Mouse (Mus musculus): ENCODE results near the gene Mrtfb.

DNA sequence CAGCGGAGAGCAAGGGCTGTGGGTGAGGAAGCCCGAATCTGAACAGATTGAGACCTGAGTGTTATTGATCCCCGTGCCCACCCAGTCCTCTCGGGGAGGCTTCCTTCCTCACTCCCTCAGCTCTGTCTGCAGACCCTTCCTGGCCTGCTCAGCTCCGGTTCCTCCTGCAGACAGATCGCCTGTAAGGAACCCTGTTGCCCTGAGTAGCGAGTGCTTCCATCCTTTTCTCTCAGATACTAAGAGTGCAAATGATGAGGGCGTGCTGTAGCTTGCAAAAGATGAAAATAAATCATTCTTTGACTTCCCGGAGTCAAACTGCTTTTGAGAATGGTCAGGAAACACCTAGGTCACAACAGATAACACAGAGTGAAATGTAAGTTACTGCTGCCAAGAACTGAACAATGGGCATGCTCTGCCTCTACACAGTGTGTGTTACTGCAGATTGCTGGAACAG, 103.2 kb downstream of the Mrtfb start:
- TF ChIP-seq CTCF (IDR thresholded peaks at IDR 0.05; ENCODE audit: low read depth, low read length) (no peak), GATA1 (IDR thresholded peaks at IDR 0.05; ENCODE audit: borderline replicate concordance, low read length) (no peak), TAL1 (conservative IDR thresholded peaks at IDR 0.05; ENCODE audit: low read depth, low read length) (no peak)
